Mouse (Mus musculus) brain, embryonic 18.5 days (tissue): ENCODE results near the gene Defb42.

Experiments
- DNase-seq: peaks from one replicate; pipeline ENCODE4 v3.0.0-alpha.2; 2012; ENCODE audit warnings: low read depth, low spot score

Gene Defb42

GRCm38 (mm10) chr14:63046691-63047090 lies at the start of gene Defb42:
Defb42 (plus strand) TSS chr14:63046991.
- DNase-seq = no peak

GRCm38 (mm10) chr14:62997777-62998176 lies 49.0 kb upstream of the Defb42 start, which contains the start of gene Defb47:
Defb47 (plus strand) TSS chr14:62998077.
- no peak for DNase-seq

- DNase-seq = no peak
Measured at GRCm38 (mm10) chr14:62998977-62999376, 47.8 kb upstream of the Defb42 start.

DNA sequence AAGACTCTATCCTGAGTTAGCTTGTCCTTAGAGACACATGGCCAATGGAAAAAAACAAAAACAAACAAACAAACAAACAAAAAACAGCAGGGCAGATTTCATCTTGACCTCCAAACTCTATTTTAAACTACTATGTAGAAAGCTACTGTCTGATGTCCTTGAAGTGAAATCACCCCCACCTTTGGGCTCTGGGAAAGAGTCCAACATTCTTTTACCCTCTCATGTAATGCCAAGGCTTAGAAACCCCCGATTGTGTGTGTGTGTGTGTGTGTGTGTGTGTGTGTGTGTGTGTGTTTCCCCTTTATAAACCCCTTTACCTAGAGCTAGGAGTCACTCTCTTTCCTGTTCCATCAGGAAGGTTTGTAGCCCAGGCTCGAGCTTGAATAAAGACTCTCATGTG lies 44.2 kb upstream of the Defb42 start:
- DNase-seq = no peak

- no peak for DNase-seq
Measured at GRCm38 (mm10) chr14:63011471-63011870, 35.3 kb upstream of the Defb42 start, which contains the start of gene Defb43. Defb43 (plus strand) TSS chr14:63011771.

- no peak for DNase-seq
Measured at GRCm38 (mm10) chr14:63013082-63013481, 33.7 kb upstream of the Defb42 start.

DNA sequence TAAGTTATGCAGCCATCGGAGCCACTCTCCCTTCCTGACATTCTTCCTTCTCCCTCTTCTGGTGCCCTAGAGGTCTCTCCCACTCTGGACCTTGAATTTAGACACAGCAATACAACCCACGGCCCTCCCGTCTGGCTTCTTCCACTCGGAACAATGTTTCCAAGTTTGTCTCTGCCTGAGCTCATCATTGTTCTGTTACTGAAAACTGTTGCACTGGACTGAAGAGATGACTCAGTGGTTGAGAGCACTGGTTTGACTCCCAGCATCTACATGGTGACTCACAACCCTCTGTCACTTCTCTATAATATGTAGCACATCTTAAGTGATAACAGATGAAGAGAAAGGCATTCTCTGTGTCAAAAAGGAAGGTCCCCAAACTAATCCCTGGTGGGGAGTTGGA lies 32.1 kb upstream of the Defb42 start:
- DNase-seq = no peak

GRCm38 (mm10) chr14:63020524-63021156 lies 26.2 kb upstream of the Defb42 start:
- DNase-seq = no peak

GRCm38 (mm10) chr14:63049910-63050370 lies 3.1 kb downstream of the Defb42 start, which contains the start of gene Defb30:
Defb30 (minus strand) TSS chr14:63049960.
- DNase-seq = no peak

DNA sequence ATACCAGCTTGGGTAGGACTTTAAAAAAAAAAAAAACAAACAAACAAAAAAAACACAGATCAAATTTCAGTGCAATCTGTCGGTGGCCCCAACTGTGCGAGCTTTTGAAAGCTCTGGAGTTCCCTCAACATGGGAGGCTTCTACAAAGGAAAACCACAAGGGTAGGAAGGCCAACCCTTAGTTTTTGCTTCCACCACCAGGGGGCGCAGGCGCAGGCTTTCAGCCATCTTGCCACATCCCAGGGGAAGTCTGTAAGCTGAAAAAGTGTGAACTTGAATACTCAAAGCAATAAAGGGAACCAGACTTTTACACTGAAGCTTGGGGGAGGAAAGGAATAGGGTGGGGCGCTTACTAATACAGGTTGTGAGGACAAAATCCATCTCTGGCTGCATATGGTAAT lies 4.0 kb downstream of the Defb42 start:
- DNase-seq = no peak

GRCm38 (mm10) chr14:63054729-63055128 lies 7.9 kb downstream of the Defb42 start:
- peak; percentile 28 for DNase-seq

- DNase-seq = no peak
Measured at GRCm38 (mm10) chr14:63060361-63060760, 13.6 kb downstream of the Defb42 start.

DNA sequence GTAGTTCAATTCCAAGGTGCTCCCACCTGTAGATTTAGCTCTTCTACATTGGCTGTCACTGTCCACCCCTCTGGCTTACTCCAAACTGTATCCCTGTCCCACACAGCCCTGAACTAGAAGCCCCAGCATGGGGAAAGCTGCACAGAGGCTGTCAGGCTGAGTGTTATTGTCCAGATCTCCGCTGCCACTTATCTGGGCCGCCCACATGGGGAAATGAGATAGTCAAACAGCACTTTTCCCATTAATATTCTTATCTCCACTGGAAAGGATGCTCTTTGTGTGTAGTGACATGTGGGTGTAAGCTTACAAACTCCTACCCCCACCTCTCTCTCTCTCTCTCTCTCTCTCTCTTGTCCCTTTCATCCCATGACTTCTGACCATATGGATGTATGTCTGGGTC lies 15.4 kb downstream of the Defb42 start:
- DNase-seq = no peak

DNA sequence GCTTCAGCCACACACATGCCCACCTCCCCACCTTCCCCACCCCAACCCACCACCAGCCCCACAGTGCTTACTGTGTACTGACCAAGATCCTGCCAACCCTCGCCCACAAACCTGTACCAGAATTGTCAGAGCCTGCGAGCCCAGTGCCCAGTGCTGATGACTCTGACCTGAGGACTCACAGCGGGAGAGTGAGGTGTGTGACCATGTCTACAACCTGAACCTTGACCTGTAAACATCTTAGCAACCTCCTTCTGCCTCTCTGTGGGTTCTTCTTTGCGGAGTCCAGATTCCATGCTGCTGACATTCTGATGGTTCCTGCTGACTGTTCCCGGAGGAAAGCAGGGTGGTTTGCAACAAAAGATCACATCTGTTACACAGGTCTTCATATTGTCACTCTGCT lies 18.6 kb downstream of the Defb42 start:
- no peak for DNase-seq

- no peak for DNase-seq
Measured at GRCm38 (mm10) chr14:63066630-63067310, 20.0 kb downstream of the Defb42 start.

GRCm38 (mm10) chr14:63067708-63068107 lies 20.9 kb downstream of the Defb42 start:
- DNase-seq = no peak
